Mouse (Mus musculus) gonadal fat pad, adult 2 months (tissue): ENCODE measurements at regions not wholly inside any gene's neighbourhood (a gene's known extent, or its start where the extent isn't known, plus 50 kb on each side); places are given as distances from the start of the nearest gene placed in this dataset.

ENCODE experiments used
- DNase-seq: peaks from one replicate; pipeline ENCODE4 v3.0.0-alpha.2; 2012; ENCODE audit warnings: low read depth

GRCm38 (mm10) chr12:12567058-12567733 is 305.3 kb downstream of the Fam49a start:
- no peak for DNase-seq

- no peak for DNase-seq
These were observed 300.3 kb downstream of the Fam49a start for GRCm38 (mm10) chr12:12562267-12562666.

- DNase-seq, result no peak
These were observed 289.9 kb downstream of the Fam49a start for GRCm38 (mm10) chr12:12551818-12552217.

GRCm38 (mm10) chr12:12549649-12550048 is 287.7 kb downstream of the Fam49a start:
- no peak for DNase-seq

- no peak for DNase-seq
These were observed 286.7 kb downstream of the Fam49a start for GRCm38 (mm10) chr12:12548688-12549087.

GRCm38 (mm10) chr12:12547477-12547876 is 285.5 kb downstream of the Fam49a start:
- DNase-seq, result no peak

- DNase-seq, result no peak
These were observed 284.6 kb downstream of the Fam49a start for GRCm38 (mm10) chr12:12546372-12547031.

GRCm38 (mm10) chr12:12541076-12542070 is 279.4 kb downstream of the Fam49a start:
- no peak for DNase-seq

- DNase-seq, result no peak
These were observed 277.4 kb downstream of the Fam49a start for GRCm38 (mm10) chr12:12539291-12539690.

GRCm38 (mm10) chr12:12534779-12535178 is 272.8 kb downstream of the Fam49a start:
- DNase-seq, result no peak

- DNase-seq, result no peak
These were observed 268.9 kb downstream of the Fam49a start for GRCm38 (mm10) chr12:12530796-12531195.

- DNase-seq, result no peak
These were observed 267.6 kb downstream of the Fam49a start for GRCm38 (mm10) chr12:12529541-12529940.

GRCm38 (mm10) chr12:12528478-12528981 is 266.6 kb downstream of the Fam49a start:
- no peak for DNase-seq

- no peak for DNase-seq
These were observed 266.0 kb downstream of the Fam49a start for GRCm38 (mm10) chr12:12527766-12528477.

- no peak for DNase-seq
These were observed 265.4 kb downstream of the Fam49a start for GRCm38 (mm10) chr12:12527366-12527765.

- DNase-seq, result peak; percentile 59
These were observed 258.4 kb downstream of the Fam49a start for GRCm38 (mm10) chr12:12520311-12520852.

- DNase-seq, result no peak
These were observed 256.6 kb downstream of the Fam49a start for GRCm38 (mm10) chr12:12518490-12519070.

GRCm38 (mm10) chr12:12517020-12517419 is 255.1 kb downstream of the Fam49a start:
- DNase-seq, result no peak

- no peak for DNase-seq
These were observed 248.8 kb downstream of the Fam49a start for GRCm38 (mm10) chr12:12510764-12511163.

GRCm38 (mm10) chr12:12509164-12509937 is 247.4 kb downstream of the Fam49a start:
- DNase-seq, result peak; percentile 37
